Mouse (Mus musculus) hindbrain, embryonic 16.5 days (tissue): ENCODE results near the gene Nkain4. TPM values are rescaled to one million over a fixed set of nuclear protein-coding genes. Genes with fewer than 3 reads are reported as not detected.

Experiments used
- ATAC-seq: fragments of 200-750 bp; cut with Nextera tagmentation; 2 replicates; pipeline ENCODE4 v1.8.0; 2017; ENCODE audit warnings: moderate TSS enrichment, moderate library complexity
- H3K27ac ChIP-seq: fragments of 300-500 bp; sonication (generic); 2 replicates; pipeline ENCODE4 v1.5.1; 2014; ENCODE audit warnings: low read depth, mild to moderate bottlenecking, control low read depth, low read length, moderate library complexity
- H3K27me3 ChIP-seq: fragments of 300-500 bp; sonication (generic); replicated peaks from 2 replicates; pipeline ENCODE4 v1.6.1; 2014; ENCODE audit warnings: low read length; ENCODE audit not compliant: control insufficient read depth, insufficient read depth
- H3K36me3 ChIP-seq: fragments of 300-500 bp; sonication (generic); 2 replicates; pipeline ENCODE4 v1.6.1; 2014; ENCODE audit warnings: mild to moderate bottlenecking, low read length, moderate library complexity, mixed read lengths; ENCODE audit not compliant: control insufficient read depth, insufficient read depth
- H3K4me1 ChIP-seq: fragments of 300-500 bp; sonication (generic); 2 replicates; pipeline ENCODE4 v1.6.1; 2014; ENCODE audit warnings: low read depth, low read length; ENCODE audit not compliant: control insufficient read depth, insufficient read depth
- H3K4me2 ChIP-seq: fragments of 300-500 bp; sonication (generic); 2 replicates; pipeline ENCODE4 v1.6.1; 2014; ENCODE audit warnings: mild to moderate bottlenecking, low read length, control low read depth, moderate library complexity
- H3K4me3 ChIP-seq: fragments of 300-500 bp; sonication (generic); 2 replicates; pipeline ENCODE4 v1.5.1; 2014; ENCODE audit warnings: mild to moderate bottlenecking, low read length, control low read depth, moderate library complexity
- H3K9ac ChIP-seq: fragments of 300-500 bp; sonication (generic); 2 replicates; pipeline ENCODE4 v1.6.1; 2014; ENCODE audit warnings: low read depth, mild to moderate bottlenecking, control low read depth, low read length, moderate library complexity
- H3K9me3 ChIP-seq: fragments of 300-500 bp; sonication (generic); 2 replicates; pipeline ENCODE4 v1.6.1; 2014; ENCODE audit warnings: mild to moderate bottlenecking, low read length, moderate library complexity; ENCODE audit not compliant: control insufficient read depth
- WGBS: fragments of 180-500 bp; shearing (Covaris S2); extraction: QIAGEN DNeasy Blood & Tissue Kit; methylation state at CpG from one replicate; pipeline ENCODE4 v1.1.7; 2014; 5-methylcytosine and 5-hydroxymethylcytosine counted together
- polyA plus RNA-seq: library from polyadenylated mRNA; unstranded; fragments of >200 nt; fragmentation: Nextera tagmentation; extraction: Ambion mirVana; gene quantifications from 2 replicates; pipeline ENCODE4 v1.2.1, GENCODE M21; 2015

The Nkain4 gene
- polyA plus RNA-seq, result 106 and 107 TPM in 2 replicates

GRCm38 (mm10) chr2:180954061-180955047 is at the start of gene Nkain4:
Nkain4 (minus strand) TSS chr2:180954699.
- WGBS, result under 1% methylated on average over 52 of the region's 52 CpGs
- H3K4me1 ChIP-seq, result peaks cover 25% of the 10 kb centered on the region

GRCm38 (mm10) chr2:180996905-180997304 is 42.4 kb upstream of the Nkain4 start:
- ATAC-seq, result peak; percentile 18
- Histone ChIP-seq H3K9me3 (no peaks in the 10 kb centered on the region), H3K36me3 (no peaks in the 10 kb centered on the region), H3K4me1 (peaks cover 2% of the 10 kb centered on the region; the same call in 1 of the 2 replicates), H3K9ac (peak overlapping the region; percentile 26; the same call in 1 of the 2 replicates), H3K4me2 (no peak overlapping the region), H3K4me3 (no peak overlapping the region), H3K27ac (no peak overlapping the region), H3K27me3 (no peaks in the 10 kb centered on the region)
- 78% methylated on average over 3 of the region's 3 CpGs for WGBS

More at GRCm38 (mm10) chr2:180954061-180955047, at the start of gene Nkain4:
- Histone ChIP-seq H3K4me3 (peak within 1 kb of the TSS; percentile 53), H3K27me3 (no peaks in the 10 kb centered on the region), H3K4me2 (peak within 1 kb of the TSS; percentile 74), H3K36me3 (no peaks in the 10 kb centered on the region), H3K27ac (peak within 1 kb of the TSS; percentile 68), H3K9ac (peak within 1 kb of the TSS; percentile 73), H3K9me3 (no peaks in the 10 kb centered on the region)
- ATAC-seq, result peak; percentile 90

- peak overlapping the region; percentile 26; the same call in 1 of the 2 replicates for H3K9ac ChIP-seq
- H3K9me3 ChIP-seq, result no peaks in the 10 kb centered on the region
- ATAC-seq, result peak; percentile 77
- no peak overlapping the region for H3K27ac ChIP-seq
- H3K36me3 ChIP-seq, result no peaks in the 10 kb centered on the region
- H3K4me3 ChIP-seq, result no peak overlapping the region
- no peaks in the 10 kb centered on the region for H3K27me3 ChIP-seq
- WGBS, result 16% methylated on average over 5 of the region's 5 CpGs
- H3K4me2 ChIP-seq, result no peak overlapping the region
- peaks cover 2% of the 10 kb centered on the region; the same call in 1 of the 2 replicates for H3K4me1 ChIP-seq
Observed at GRCm38 (mm10) chr2:180996436-180996835, 41.9 kb upstream of the Nkain4 start.

GRCm38 (mm10) chr2:180995457-180995856 is 41.0 kb upstream of the Nkain4 start:
- WGBS, result 81% methylated on average over 4 of the region's 4 CpGs

GRCm38 (mm10) chr2:180994360-180994759 is 39.9 kb upstream of the Nkain4 start:
- Histone ChIP-seq H3K4me2 (no peak overlapping the region), H3K9ac (no peak overlapping the region), H3K9me3 (no peaks in the 10 kb centered on the region), H3K27me3 (no peaks in the 10 kb centered on the region), H3K4me3 (no peak overlapping the region), H3K27ac (no peak overlapping the region), H3K4me1 (peaks cover 2% of the 10 kb centered on the region; the same call in 1 of the 2 replicates), H3K36me3 (no peaks in the 10 kb centered on the region)
- ATAC-seq, result no peak
- WGBS, result 86% methylated on average over 2 of the region's 2 CpGs

More at GRCm38 (mm10) chr2:180995457-180995856, 41.0 kb upstream of the Nkain4 start:
- H3K9ac ChIP-seq, result no peak overlapping the region
- H3K27me3 ChIP-seq, result no peaks in the 10 kb centered on the region
- no peak overlapping the region for H3K4me2 ChIP-seq
- no peak overlapping the region for H3K4me3 ChIP-seq
- no peaks in the 10 kb centered on the region for H3K9me3 ChIP-seq
- no peaks in the 10 kb centered on the region for H3K36me3 ChIP-seq
- no peak overlapping the region for H3K27ac ChIP-seq
- ATAC-seq, result 0 out of 2 replicates have a peak, but pooled peaks have one; percentile 3
- peaks cover 2% of the 10 kb centered on the region; the same call in 1 of the 2 replicates for H3K4me1 ChIP-seq

GRCm38 (mm10) chr2:180990347-180990746 is 35.8 kb upstream of the Nkain4 start:
- Histone ChIP-seq H3K27me3 (no peaks in the 10 kb centered on the region), H3K4me1 (no peaks in the 10 kb centered on the region; the same call in 1 of the 2 replicates), H3K27ac (no peak overlapping the region), H3K4me2 (no peak overlapping the region), H3K4me3 (no peak overlapping the region), H3K9me3 (no peaks in the 10 kb centered on the region), H3K36me3 (no peaks in the 10 kb centered on the region), H3K9ac (no peak overlapping the region)
- ATAC-seq, result no peak
- WGBS, result 57% methylated on average over 4 of the region's 4 CpGs

- Histone ChIP-seq H3K27me3 (no peaks in the 10 kb centered on the region), H3K4me1 (no peaks in the 10 kb centered on the region; the same call in 1 of the 2 replicates), H3K27ac (no peak overlapping the region), H3K36me3 (no peaks in the 10 kb centered on the region), H3K9me3 (no peaks in the 10 kb centered on the region), H3K4me3 (no peak overlapping the region), H3K9ac (no peak overlapping the region), H3K4me2 (no peak overlapping the region)
- 87% methylated on average over 1 of the region's 1 CpGs for WGBS
- ATAC-seq, result no peak
Observed at GRCm38 (mm10) chr2:180988948-180989347, 34.4 kb upstream of the Nkain4 start.

GRCm38 (mm10) chr2:180988347-180988913 is 33.9 kb upstream of the Nkain4 start:
- Histone ChIP-seq H3K9ac (no peak overlapping the region), H3K4me1 (no peaks in the 10 kb centered on the region; the same call in 1 of the 2 replicates), H3K27ac (no peak overlapping the region), H3K4me2 (no peak overlapping the region), H3K4me3 (no peak overlapping the region), H3K36me3 (no peaks in the 10 kb centered on the region), H3K9me3 (no peaks in the 10 kb centered on the region), H3K27me3 (no peaks in the 10 kb centered on the region)
- WGBS, result 36% methylated on average over 3 of the region's 3 CpGs
- no peak for ATAC-seq
